Mouse (Mus musculus) MEL (cell line): ENCODE results near the gene Lrrn4.

Source experiments
- BHLHE40 ChIP-seq: IDR thresholded peaks from 2 replicates; pipeline ENCODE4 v1.6.1; 2012; ENCODE audit warnings: low read depth, mild to moderate bottlenecking, inconsistent platforms, low read length, improper control_type of control experiment, borderline replicate concordance
- CTCF ChIP-seq, 3 experiments: IDR thresholded peaks in 2 of 3; conservative IDR thresholded peaks in 1 of 3; 2 replicates each; pipeline ENCODE4 v1.5.1; 2011 to 2012; ENCODE audit warnings: low read length in 3 of 3, low read depth in 2 of 3, mild to moderate bottlenecking in 2 of 3, improper control_type of control experiment in 1 of 3, inconsistent platforms in 1 of 3, mixed read lengths in 1 of 3, moderate library complexity in 1 of 3; ENCODE audit not compliant: control insufficient read depth in 1 of 3, insufficient read depth in 1 of 3, poor library complexity in 1 of 3, severe bottlenecking in 1 of 3
- EP300 ChIP-seq, 2 experiments: IDR thresholded peaks; 2 replicates each; pipeline ENCODE4 v1.6.1; 2011; ENCODE audit warnings: improper control_type of control experiment in 2 of 2, low read length in 2 of 2, low read depth in 1 of 2, mild to moderate bottlenecking in 1 of 2
- ETS1 ChIP-seq: IDR thresholded peaks from 2 replicates; pipeline ENCODE4 v1.6.1; 2012; ENCODE audit warnings: low read depth, mild to moderate bottlenecking, inconsistent platforms, low read length, improper control_type of control experiment, moderate library complexity
- GABPA ChIP-seq: IDR thresholded peaks from 2 replicates; pipeline ENCODE4 v1.6.1; 2012; ENCODE audit warnings: low read depth, mild to moderate bottlenecking, inconsistent platforms, low read length, improper control_type of control experiment, moderate library complexity
- MAX ChIP-seq: IDR thresholded peaks from 2 replicates; pipeline ENCODE4 v1.6.1; 2011; ENCODE audit warnings: low read length, improper control_type of control experiment
- TBP ChIP-seq: IDR thresholded peaks from 2 replicates; pipeline ENCODE4 v1.8.0; 2011; ENCODE audit warnings: low read depth, low read length, improper control_type of control experiment
- ZMIZ1 ChIP-seq: IDR thresholded peaks from 2 replicates; pipeline ENCODE4 v1.6.1; 2012; ENCODE audit warnings: low read depth, mild to moderate bottlenecking, inconsistent platforms, low read length, improper control_type of control experiment, moderate library complexity

GRCm38 (mm10) chr2:132922076-132922873 is 41.6 kb upstream of the Lrrn4 start:
- TF ChIP-seq CTCF (IDR thresholded peaks at IDR 0.05 in 2 of 3, conservative IDR thresholded peaks at IDR 0.05 in 1 of 3; ENCODE audit: control insufficient read depth in 1 of 3, insufficient read depth in 1 of 3, low read depth in 2 of 3, low read length in 3 of 3, poor library complexity in 1 of 3, severe bottlenecking in 1 of 3): no peak
- TF ChIP-seq BHLHE40: no peak
- TF ChIP-seq TBP: no peak
- TF ChIP-seq EP300 (IDR thresholded peaks at IDR 0.05; ENCODE audit: low read depth in 1 of 2, low read length in 2 of 2): no peak
- TF ChIP-seq ETS1: no peak
- no peak for TF ChIP-seq GABPA
- no peak for TF ChIP-seq MAX
- no peak for TF ChIP-seq ZMIZ1
